Mouse (Mus musculus) urinary bladder, postnatal 14 days (tissue): ENCODE data around the gene Dlx2.
A peak's percentile ranks its signal among the peaks of the same experiment; 100 is the strongest.

ENCODE experiments used
- DNase-seq: peaks from one replicate; pipeline ENCODE4 v3.0.0; 2021; ENCODE audit warnings: low spot score

Dlx2 gene

GRCm38 (mm10) chr2:71546640-71547071 is at the start of gene Dlx2:
Gene Dlx2 (minus strand): TSS chr2:71546754.
- no peak for DNase-seq

- DNase-seq, result peak; percentile 70
Observed at GRCm38 (mm10) chr2:71594466-71594865, 47.9 kb upstream of the Dlx2 start.

- DNase-seq, result no peak
Observed at GRCm38 (mm10) chr2:71589114-71589513, 42.6 kb upstream of the Dlx2 start.

GRCm38 (mm10) chr2:71581488-71581887 is 34.9 kb upstream of the Dlx2 start:
- no peak for DNase-seq

GRCm38 (mm10) chr2:71580632-71581466 is 34.3 kb upstream of the Dlx2 start:
- DNase-seq, result peak; percentile 72

- no peak for DNase-seq
Observed at GRCm38 (mm10) chr2:71577059-71577458, 30.5 kb upstream of the Dlx2 start.

- DNase-seq, result no peak
Observed at GRCm38 (mm10) chr2:71573736-71574135, 27.2 kb upstream of the Dlx2 start.

GRCm38 (mm10) chr2:71566466-71566865 is 19.9 kb upstream of the Dlx2 start:
- no peak for DNase-seq

GRCm38 (mm10) chr2:71556071-71556470 is 9.5 kb upstream of the Dlx2 start:
- no peak for DNase-seq

GRCm38 (mm10) chr2:71551704-71552103 is 5.2 kb upstream of the Dlx2 start:
- DNase-seq, result no peak

GRCm38 (mm10) chr2:71550330-71550729 is 3.8 kb upstream of the Dlx2 start:
- DNase-seq, result no peak

- peak; percentile 70 for DNase-seq
Observed at GRCm38 (mm10) chr2:71547829-71548228, 1.3 kb upstream of the Dlx2 start.

GRCm38 (mm10) chr2:71545882-71546639 is 493 bp downstream of the Dlx2 start:
- no peak for DNase-seq

GRCm38 (mm10) chr2:71545401-71545881 is 1.1 kb downstream of the Dlx2 start:
- no peak for DNase-seq

- no peak for DNase-seq
Observed at GRCm38 (mm10) chr2:71544391-71545285, 1.9 kb downstream of the Dlx2 start.

- DNase-seq, result no peak
Observed at GRCm38 (mm10) chr2:71543948-71544347, 2.6 kb downstream of the Dlx2 start.

- DNase-seq, result no peak
Observed at GRCm38 (mm10) chr2:71543531-71543930, 3.0 kb downstream of the Dlx2 start.

- peak; percentile 65 for DNase-seq
Observed at GRCm38 (mm10) chr2:71542816-71543301, 3.7 kb downstream of the Dlx2 start.

- no peak for DNase-seq
Observed at GRCm38 (mm10) chr2:71542227-71542815, 4.2 kb downstream of the Dlx2 start.

- no peak for DNase-seq
Observed at GRCm38 (mm10) chr2:71541418-71542226, 4.9 kb downstream of the Dlx2 start.
